Mouse (Mus musculus): Measurements from ENCODE around the gene Ddx39b.

GRCm38 (mm10) chr17:35259621-35260020 is 18.1 kb downstream of the Ddx39b start:
- TF ChIP-seq ELF1 (IDR thresholded peaks at IDR 0.05; ENCODE audit: low read depth, low read length) (no peak), EP300 (IDR thresholded peaks at IDR 0.05; ENCODE audit: low read depth in 1 of 2, low read length in 2 of 2) (no peak), ZNF384 (IDR thresholded peaks at IDR 0.05; ENCODE audit: low read depth, low read length) (no peak), ETS1 (IDR thresholded peaks at IDR 0.05; ENCODE audit: low read depth, low read length) (no peak)
